Mouse (Mus musculus) CH12.LX (cell line): ENCODE results near the gene Lyst. TPM values are rescaled to one million over a fixed set of nuclear protein-coding genes. Genes with fewer than 3 reads are reported as not detected.

Experiments used
- DNase-seq: peaks from one replicate; pipeline ENCODE4 v3.0.0-alpha.2; 2013; ENCODE audit errors: extremely low read depth
- H3K27ac ChIP-seq: 2 replicates; pipeline ENCODE4 v1.5.1; 2012; ENCODE audit warnings: low read depth, mild to moderate bottlenecking, control low read depth, moderate library complexity; ENCODE audit not compliant: insufficient read depth
- H3K27me3 ChIP-seq: replicated peaks from 2 replicates; pipeline ENCODE3; 2012; ENCODE audit warnings: inconsistent platforms
- H3K36me3 ChIP-seq, 2 experiments: replicated peaks in 1 of 2; 2 replicates each; pipeline versions ENCODE3 to v1.6.1; 2012; ENCODE audit warnings: inconsistent platforms in 1 of 2, low read length in 1 of 2, mild to moderate bottlenecking in 1 of 2, mixed read lengths in 1 of 2, moderate library complexity in 1 of 2; ENCODE audit not compliant: control insufficient read depth in 1 of 2, insufficient read depth in 1 of 2
- H3K4me1 ChIP-seq, 2 experiments: 2 replicates each; pipeline ENCODE4 v1.6.1; 2012; ENCODE audit warnings: inconsistent platforms in 1 of 2, moderate library complexity in 1 of 2; ENCODE audit not compliant: insufficient read depth in 2 of 2, control insufficient read depth in 1 of 2
- H3K4me2 ChIP-seq: 2 replicates; pipeline ENCODE4 v1.6.1; 2012; ENCODE audit warnings: low read depth, mild to moderate bottlenecking, control low read depth; ENCODE audit not compliant: poor library complexity, insufficient read depth, severe bottlenecking
- H3K4me3 ChIP-seq, 3 experiments: fragments of 150-350 bp in 1 of 3; sonication (generic) in 1 of 3; replicated peaks in 1 of 3; 2 replicates each; pipeline versions ENCODE3 to v1.5.1; 2011 to 2012; ENCODE audit warnings: low read depth in 2 of 3, low read length in 2 of 3, mild to moderate bottlenecking in 2 of 3, moderate library complexity in 2 of 3, control low read depth in 1 of 3, improper control_type of control experiment in 1 of 3, inconsistent platforms in 1 of 3, mixed read lengths in 1 of 3; ENCODE audit not compliant: poor library complexity in 1 of 3
- H3K79me2 ChIP-seq: replicated peaks from 2 replicates; pipeline ENCODE4 v1.6.1; 2012; ENCODE audit warnings: mild to moderate bottlenecking, moderate library complexity; ENCODE audit not compliant: control insufficient read depth, poor library complexity, insufficient read depth, severe bottlenecking; ENCODE audit errors: extremely low read depth
- H3K9ac ChIP-seq: 2 replicates; pipeline ENCODE4 v1.6.1; 2012; ENCODE audit warnings: low read depth, mild to moderate bottlenecking, control low read depth, moderate library complexity; ENCODE audit not compliant: insufficient read depth
- H3K9me3 ChIP-seq: replicated peaks from 2 replicates; pipeline ENCODE3; 2012; ENCODE audit warnings: low read length, inconsistent platforms, mixed read lengths
- BHLHE40 ChIP-seq: IDR thresholded peaks from 2 replicates; pipeline ENCODE4 v1.6.1; 2011; ENCODE audit warnings: mild to moderate bottlenecking, low read depth, low read length, improper control_type of control experiment
- CHD1 ChIP-seq: IDR thresholded peaks from 2 replicates; pipeline ENCODE4 v1.6.1; 2012; ENCODE audit warnings: low read depth, low read length, improper control_type of control experiment, inconsistent platforms
- CTCF ChIP-seq, 2 experiments: IDR thresholded peaks in 1 of 2; conservative IDR thresholded peaks in 1 of 2; 2 replicates each; pipeline ENCODE4 v1.5.1; 2011 to 2012; ENCODE audit warnings: low read depth in 2 of 2, low read length in 2 of 2, improper control_type of control experiment in 1 of 2, inconsistent platforms in 1 of 2, mild to moderate bottlenecking in 1 of 2, moderate library complexity in 1 of 2
- ELF1 ChIP-seq: IDR thresholded peaks from 2 replicates; pipeline ENCODE4 v1.6.1; 2014; ENCODE audit warnings: low read depth, mild to moderate bottlenecking, inconsistent platforms, low read length, improper control_type of control experiment
- HCFC1 ChIP-seq: IDR thresholded peaks from 2 replicates; pipeline ENCODE4 v1.6.1; 2012; ENCODE audit warnings: low read depth, mild to moderate bottlenecking, inconsistent platforms, low read length, improper control_type of control experiment
- MXI1 ChIP-seq: IDR thresholded peaks from 2 replicates; pipeline ENCODE4 v1.6.1; 2011; ENCODE audit warnings: mild to moderate bottlenecking, low read depth, low read length, improper control_type of control experiment
- NRF1 ChIP-seq: IDR thresholded peaks from 2 replicates; pipeline ENCODE4 v1.6.1; 2014; ENCODE audit warnings: low read depth, mild to moderate bottlenecking, inconsistent platforms, low read length, improper control_type of control experiment, moderate library complexity
- POLR2AphosphoS2 ChIP-seq: IDR thresholded peaks from 2 replicates; pipeline ENCODE4 v1.6.1; 2011; ENCODE audit warnings: low read depth, low read length, improper control_type of control experiment
- RAD21 ChIP-seq: IDR thresholded peaks from 2 replicates; pipeline ENCODE4 v1.6.1; 2011; ENCODE audit warnings: low read depth, mild to moderate bottlenecking, low read length, improper control_type of control experiment, moderate library complexity
- SIN3A ChIP-seq: IDR thresholded peaks from 2 replicates; pipeline ENCODE4 v1.6.1; 2012; ENCODE audit warnings: low read length, improper control_type of control experiment, inconsistent platforms
- SMC3 ChIP-seq: IDR thresholded peaks from 2 replicates; pipeline ENCODE4 v1.6.1; 2011; ENCODE audit warnings: low read depth, low read length, improper control_type of control experiment
- UBTF ChIP-seq: IDR thresholded peaks from 2 replicates; pipeline ENCODE4 v1.6.1; 2012; ENCODE audit warnings: low read depth, mild to moderate bottlenecking, inconsistent platforms, low read length, improper control_type of control experiment, moderate library complexity
- ZC3H11A ChIP-seq: IDR thresholded peaks from 2 replicates; pipeline ENCODE4 v1.6.1; 2012; ENCODE audit warnings: low read depth, mild to moderate bottlenecking, inconsistent platforms, low read length, improper control_type of control experiment
- ZMIZ1 ChIP-seq: IDR thresholded peaks from 2 replicates; pipeline ENCODE4 v1.6.1; 2012; ENCODE audit warnings: low read depth, mild to moderate bottlenecking, inconsistent platforms, low read length, improper control_type of control experiment
- ZNF384 ChIP-seq: IDR thresholded peaks from 2 replicates; pipeline ENCODE4 v1.6.1; 2012; ENCODE audit warnings: low read depth, low read length, improper control_type of control experiment, inconsistent platforms
- dilution Hi-C: fragments of 300-500 bp; cut with MboI; formaldehyde crosslinking; loops from 2 replicates; pipeline ENCODE4 v1.14.3; 2020; ENCODE audit warnings: low sequenced_read_pairs; ENCODE audit not compliant: extremely low pct_unique_long_range_greater_than_20kb, extremely low pct_ligation_motif_present
- in situ Hi-C: fragments of 300-500 bp; cut with MboI; formaldehyde crosslinking; loops from 3 replicates; pipeline ENCODE4 v1.14.3; 2019; ENCODE audit warnings: low sequenced_read_pairs, low pct_ligation_motif_present, low pct_unique_long_range_greater_than_20kb, mixed read lengths
- polyA plus RNA-seq: library from polyadenylated mRNA; unstranded; fragments of >175 nt; gene quantifications from 2 replicates; pipeline ENCODE4 v1.2.1, GENCODE M21; 2012; ENCODE audit warnings: low read depth; ENCODE audit not compliant: insufficient read length
- total RNA-seq, 2 experiments: library from RNA; depleted of rRNA; stranded (reverse); fragments of 300-350 nt in 1 of 2; fragments of >200 nt in 1 of 2; gene quantifications; 2 replicates each; pipeline ENCODE4 v1.2.3; 2012 to 2014

Gene Lyst
- total and polyA plus RNA-seq, 3 experiments: 33.1 to 61.1 (median 34.8) TPM

- Histone ChIP-seq H3K79me2 (peaks cover 59% of the 10 kb centered on the region), H3K9me3 (no peaks in the 10 kb centered on the region), H3K4me1 (peaks cover 9 to 86% of the 10 kb centered on the region in 2 experiments), H3K4me3 (no peak overlapping the region), H3K9ac (no peak overlapping the region), H3K27ac (no peak overlapping the region), H3K4me2 (no peak overlapping the region), H3K36me3 (peaks cover 8 to 46% of the 10 kb centered on the region in 2 experiments), H3K27me3 (no peaks in the 10 kb centered on the region)
- dilution Hi-C loops (no loop called here), in situ Hi-C loops (loop anchor here (25.0 kb wide), 1 partner anchor 96 kb away; no protein-coding TSS in a partner anchor)
- TF ChIP-seq ELF1: no peak
- no peak for TF ChIP-seq HCFC1
- TF ChIP-seq UBTF: no peak
- no peak for DNase-seq
Observed at GRCm38 (mm10) chr13:13608311-13608710, 18.1 kb downstream of the Lyst start.

GRCm38 (mm10) chr13:13609655-13610054, 19.5 kb downstream of the Lyst start:
- peaks cover 9 to 86% of the 10 kb centered on the region in 2 experiments for H3K4me1 ChIP-seq
- TF ChIP-seq BHLHE40 (no peak), NRF1 (no peak), POLR2AphosphoS2 (no peak), HCFC1 (no peak), MXI1 (no peak), ZMIZ1 (no peak)
- H3K9ac ChIP-seq: no peak overlapping the region
- H3K27ac ChIP-seq: no peak overlapping the region
- no peaks in the 10 kb centered on the region for H3K9me3 ChIP-seq
- H3K36me3 ChIP-seq: peaks cover 9 to 52% of the 10 kb centered on the region in 2 experiments
- no peak overlapping the region for H3K4me3 ChIP-seq
- no peaks in the 10 kb centered on the region for H3K27me3 ChIP-seq
- H3K79me2 ChIP-seq: peaks cover 52% of the 10 kb centered on the region
- dilution Hi-C loops (no loop called here), in situ Hi-C loops (loop anchor here (25.0 kb wide), 1 partner anchor 97 kb away; no protein-coding TSS in a partner anchor)
- DNase-seq: no peak
- no peak overlapping the region for H3K4me2 ChIP-seq

- no peak overlapping the region for H3K9ac ChIP-seq
- H3K4me1 ChIP-seq: peaks cover 7 to 65% of the 10 kb centered on the region in 2 experiments
- in situ Hi-C loops (loop anchor here (25.0 kb wide), 1 partner anchor 101 kb away; no protein-coding TSS in a partner anchor), dilution Hi-C loops (no loop called here)
- no peaks in the 10 kb centered on the region for H3K9me3 ChIP-seq
- H3K36me3 ChIP-seq: peaks cover 29 to 70% of the 10 kb centered on the region in 2 experiments
- no peaks in the 10 kb centered on the region for H3K27me3 ChIP-seq
- DNase-seq: peak; percentile 73
- TF ChIP-seq ZC3H11A (peak; percentile 62), RAD21 (peak; percentile 72), POLR2AphosphoS2 (no peak), SIN3A (0 out of 2 replicates have a peak, but pooled peaks have one; percentile 29), ZNF384 (peak; percentile 44), CTCF (conservative IDR thresholded peaks at IDR 0.05 in 1 of 2, IDR thresholded peaks at IDR 0.05 in 1 of 2; ENCODE audit: low read depth in 2 of 2, low read length in 2 of 2) (peak in 1 of 2 experiments; percentile 84; a peak in 3 of 4 replicates), SMC3 (peak; percentile 90), CHD1 (no peak)
- no peak overlapping the region for H3K27ac ChIP-seq
- no peak overlapping the region for H3K4me3 ChIP-seq
- peaks cover 35% of the 10 kb centered on the region for H3K79me2 ChIP-seq
- no peak overlapping the region for H3K4me2 ChIP-seq
Observed at GRCm38 (mm10) chr13:13612882-13613281, 22.7 kb downstream of the Lyst start.
